Mouse (Mus musculus): ENCODE measurements around the gene Papss2. TPM values are rescaled to one million over a fixed set of nuclear protein-coding genes. Genes with fewer than 3 reads are reported as not detected.

Papss2 gene
- total RNA-seq, 2 experiments from 2014 or later, result 2.0 to 2.9 TPM

DNA sequence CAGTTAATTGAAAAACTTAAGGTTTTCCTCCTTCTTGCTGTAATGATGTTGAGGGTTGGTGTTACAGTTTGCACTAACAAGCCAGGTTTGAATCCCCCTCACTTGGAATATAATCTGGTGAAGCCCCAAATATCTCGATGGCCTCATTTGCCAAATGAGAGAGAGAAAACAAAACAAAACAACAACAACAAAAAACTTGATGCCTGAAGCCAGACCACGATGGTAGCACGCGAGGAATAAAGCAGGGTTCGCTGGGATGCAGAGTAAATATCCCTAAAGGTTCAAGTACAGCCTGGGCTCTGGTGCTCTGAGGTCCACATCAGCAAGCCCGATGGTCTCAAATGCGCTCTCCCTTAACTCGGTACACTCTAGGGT lies 472 bp upstream of the Papss2 start:
- no peak for ATAC-seq (replicated peaks; ENCODE audit: low FRiP score, poor library complexity, severe bottlenecking)

DNA sequence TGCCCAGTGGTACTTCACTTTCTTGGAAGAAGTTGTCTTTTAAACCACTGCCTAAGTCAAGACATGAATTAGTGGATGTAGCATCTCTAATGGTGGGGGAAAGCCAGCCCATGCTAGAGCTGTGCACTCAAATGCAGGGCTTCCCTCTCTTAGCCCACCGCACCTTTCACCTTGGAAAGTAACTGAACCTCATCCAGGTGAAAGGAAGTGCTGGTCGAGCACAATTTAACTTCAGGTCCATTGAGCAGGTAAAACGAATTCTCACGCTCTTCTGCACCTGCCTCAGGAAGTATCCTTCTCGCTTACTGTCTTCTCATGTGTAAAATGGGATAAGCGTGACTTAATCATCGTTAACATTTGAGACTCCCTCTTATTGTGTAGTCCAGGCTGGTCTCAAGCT lies 3.4 kb downstream of the Papss2 start:
- ATAC-seq (replicated peaks; ENCODE audit: low FRiP score, poor library complexity, severe bottlenecking), result no peak

DNA sequence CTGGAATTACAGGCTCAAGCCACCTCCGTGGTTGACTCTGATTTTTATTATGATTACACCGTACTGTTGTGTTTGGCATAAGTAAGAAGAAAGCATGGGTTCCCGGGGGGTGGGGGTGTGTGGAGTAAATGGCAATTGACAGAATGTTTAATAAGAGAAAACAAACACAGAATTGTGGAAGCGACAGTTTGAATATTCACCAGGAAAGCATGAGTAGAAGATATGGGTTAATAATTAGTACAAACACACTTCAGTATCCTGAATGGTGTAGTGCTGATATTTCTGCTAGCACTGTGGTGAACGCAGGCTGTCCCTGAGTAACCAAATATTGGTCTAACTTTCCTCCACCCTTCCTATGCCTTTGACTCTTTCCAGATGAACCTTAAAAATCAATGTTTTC lies 3.8 kb downstream of the Papss2 start:
- no peak for ATAC-seq (replicated peaks; ENCODE audit: low FRiP score, poor library complexity, severe bottlenecking)

DNA sequence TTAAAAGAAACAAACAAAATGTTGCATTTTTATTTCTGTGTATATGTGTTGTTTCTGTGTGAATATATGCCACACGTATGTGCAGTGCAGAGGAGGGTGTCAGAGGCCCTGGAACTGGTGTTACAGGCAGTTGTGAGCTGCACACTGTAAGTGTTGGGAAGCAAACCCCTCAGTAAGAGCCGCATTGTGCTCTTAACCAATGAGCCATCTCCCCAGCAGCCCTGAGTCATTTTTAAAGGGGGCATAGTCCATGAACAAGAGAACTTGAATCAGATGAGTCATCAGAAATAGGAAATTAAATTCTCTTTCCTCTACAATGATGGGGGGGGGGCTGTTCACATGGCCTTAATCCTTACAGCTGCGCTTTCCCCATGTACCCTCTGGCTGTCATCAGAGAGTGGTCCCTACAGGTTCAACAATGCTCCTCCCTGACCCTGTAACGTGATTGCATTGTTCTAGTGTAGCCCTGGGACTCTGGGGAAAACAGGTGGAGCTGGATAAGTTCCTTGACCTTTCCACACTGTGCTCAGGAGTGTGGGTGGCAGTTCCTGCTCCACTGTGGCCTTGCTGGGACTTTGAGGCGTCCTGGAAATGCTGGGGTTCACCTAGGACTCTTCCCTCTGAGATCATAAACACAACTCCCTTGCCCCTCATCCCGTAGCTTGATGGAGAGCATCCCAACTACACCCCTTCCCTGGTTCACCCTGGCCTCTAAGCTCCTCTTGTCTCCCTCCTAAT lies 5.6 kb downstream of the Papss2 start:
- ATAC-seq (replicated peaks; ENCODE audit: low FRiP score, poor library complexity, severe bottlenecking), result no peak

DNA sequence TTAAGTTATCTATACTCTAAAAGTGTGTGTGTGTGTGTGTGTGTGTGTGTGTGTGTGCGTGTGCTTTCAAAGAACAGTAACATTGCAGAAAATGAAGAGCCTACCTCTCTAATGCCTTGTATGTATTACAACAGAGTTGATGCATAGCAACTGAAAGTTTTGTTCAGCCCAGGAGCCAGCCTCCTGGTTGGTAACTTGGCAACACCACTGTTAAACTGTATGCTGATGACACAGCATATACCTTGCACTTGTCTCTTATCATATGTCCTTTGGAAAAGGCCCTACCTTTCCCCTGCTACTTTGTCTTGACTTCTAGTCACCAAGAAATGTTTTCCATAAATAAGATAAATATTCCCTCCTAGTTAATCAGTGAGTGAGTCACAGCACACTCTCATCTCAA lies 7.9 kb downstream of the Papss2 start:
- no peak for ATAC-seq (replicated peaks; ENCODE audit: low FRiP score, poor library complexity, severe bottlenecking)

DNA sequence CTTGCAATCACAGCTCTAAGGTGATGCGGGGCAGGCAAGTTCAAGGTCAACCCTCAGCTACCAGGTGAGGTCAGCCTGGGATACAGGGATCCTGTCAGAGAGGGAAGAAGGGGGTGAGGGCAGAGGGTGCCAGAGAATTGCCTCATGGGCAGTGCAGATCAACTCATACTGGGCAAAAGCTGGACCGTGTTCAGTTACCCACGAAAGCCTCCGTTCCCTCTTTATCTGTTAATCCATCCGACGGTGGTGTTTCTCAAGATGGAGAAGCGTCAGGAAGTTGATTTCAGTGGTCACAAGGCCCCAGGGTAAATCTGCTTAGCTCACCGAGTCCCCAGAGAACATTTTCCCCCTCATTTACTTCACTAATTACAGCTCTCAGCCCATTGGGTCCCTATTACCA lies 8.5 kb downstream of the Papss2 start:
- ATAC-seq (replicated peaks; ENCODE audit: low FRiP score, poor library complexity, severe bottlenecking), result no peak

DNA sequence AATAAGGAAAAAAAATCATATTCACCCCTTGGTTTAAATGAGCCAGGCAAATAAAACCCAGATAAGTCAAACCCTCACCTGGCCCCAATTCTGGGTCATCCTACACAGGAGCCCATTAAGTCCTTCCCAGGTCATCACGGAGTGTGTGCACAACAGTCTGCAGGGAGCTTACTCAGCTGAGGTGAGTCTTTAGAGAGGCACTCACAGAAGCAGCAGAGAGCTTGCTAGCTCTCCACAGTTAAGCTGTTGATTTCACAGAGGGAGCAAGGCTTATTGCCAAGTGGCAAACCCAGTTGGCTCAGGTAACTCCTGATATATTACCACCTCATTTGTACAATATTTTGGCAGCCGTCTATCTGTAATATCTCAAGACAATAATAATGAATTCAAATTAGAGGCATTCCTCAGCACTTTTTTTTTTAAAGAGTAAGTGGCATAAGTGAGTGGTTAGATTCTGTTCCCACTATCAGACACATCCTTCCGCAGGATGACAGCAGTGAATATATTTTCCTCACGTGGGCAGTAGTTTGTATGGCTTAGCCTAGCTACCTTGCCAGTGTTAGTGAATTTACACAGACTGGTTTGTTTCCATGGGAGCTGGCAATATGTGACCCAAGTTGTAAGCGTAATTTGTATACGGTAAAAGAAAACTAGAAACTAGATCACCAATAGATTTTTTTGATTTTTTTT lies 9.1 kb downstream of the Papss2 start:
- ATAC-seq (replicated peaks; ENCODE audit: low FRiP score, poor library complexity, severe bottlenecking), result no peak

DNA sequence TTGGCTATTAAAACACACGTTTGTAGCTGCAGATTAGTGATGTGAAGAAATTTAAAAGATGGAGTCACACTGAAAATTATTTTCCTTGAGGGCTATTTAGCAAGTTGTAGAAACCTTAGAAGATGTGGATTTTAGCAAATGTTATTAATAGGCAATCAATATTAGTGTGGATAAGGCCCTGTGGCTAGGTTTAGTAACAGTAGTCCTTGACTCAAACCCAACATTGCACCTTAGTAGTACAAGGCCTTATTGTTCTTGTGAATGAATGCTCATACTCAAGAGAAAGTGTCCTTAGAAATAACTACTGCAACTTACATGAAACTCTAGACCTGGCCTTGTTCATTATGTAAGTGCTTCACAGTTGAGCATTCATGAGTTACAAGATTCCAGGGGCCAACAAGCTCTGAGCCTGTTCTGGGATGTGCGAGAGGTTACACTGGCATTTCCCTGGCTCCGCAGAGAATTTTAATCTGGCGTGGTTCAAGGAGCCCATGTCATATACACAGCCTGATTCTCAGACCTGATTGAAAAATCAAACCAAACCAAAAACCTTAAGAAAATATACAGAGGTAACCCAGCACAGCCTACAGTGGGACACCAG lies 10.7 kb downstream of the Papss2 start:
- no peak for ATAC-seq (replicated peaks; ENCODE audit: low FRiP score, poor library complexity, severe bottlenecking)

DNA sequence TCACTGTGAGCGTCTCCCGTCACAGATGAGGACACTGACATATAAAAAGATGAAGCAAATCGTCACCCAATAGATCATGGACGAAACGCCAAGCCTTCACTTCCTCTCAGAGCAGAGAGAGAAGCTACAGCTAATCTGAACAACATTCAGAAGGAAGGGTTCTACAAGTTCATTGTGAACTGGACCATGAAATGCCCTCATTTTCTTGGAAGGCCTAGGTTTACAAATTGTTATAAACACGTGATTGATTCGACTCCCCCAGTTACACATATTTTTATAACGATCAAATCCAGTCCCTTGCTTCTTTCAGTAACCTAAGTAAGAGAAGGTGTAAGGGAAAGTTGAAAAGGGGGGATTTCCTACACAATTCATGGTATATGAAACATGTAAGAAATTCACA lies 11.4 kb downstream of the Papss2 start:
- no peak for ATAC-seq (replicated peaks; ENCODE audit: low FRiP score, poor library complexity, severe bottlenecking)

DNA sequence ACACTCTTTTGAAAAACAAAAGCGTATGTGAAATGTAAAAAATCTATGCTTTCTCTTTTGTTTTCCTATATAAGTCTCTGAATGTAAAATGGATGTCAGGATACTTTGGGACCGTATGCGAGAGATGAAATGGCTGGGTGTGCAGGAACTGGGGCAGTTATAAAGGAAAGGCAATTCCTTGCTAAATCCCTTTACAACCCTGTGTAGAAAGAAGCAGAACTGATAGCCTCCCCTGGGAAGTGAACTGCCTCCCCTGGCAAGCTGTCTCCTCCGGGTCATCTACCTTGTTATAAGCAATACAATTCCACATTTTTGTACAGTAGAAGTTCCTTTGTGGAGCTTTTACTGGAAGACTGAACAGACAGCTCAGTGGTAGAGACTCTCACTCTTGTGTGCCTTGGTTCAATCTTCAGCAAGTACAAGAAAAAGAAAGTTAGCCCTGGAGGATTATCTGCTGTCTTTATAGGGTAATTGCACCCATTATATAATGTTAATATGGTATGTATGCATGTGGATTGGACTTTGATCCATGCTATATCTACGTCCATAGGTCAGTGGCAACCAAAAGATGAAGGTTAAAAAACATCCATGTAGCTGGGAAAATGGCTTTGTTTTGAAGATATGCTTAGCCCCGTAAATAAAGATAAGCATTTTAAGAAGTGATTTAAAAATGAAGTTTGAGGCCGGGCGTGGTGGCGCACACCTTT lies 15.9 kb downstream of the Papss2 start:
- ATAC-seq (replicated peaks; ENCODE audit: low FRiP score, poor library complexity, severe bottlenecking), result no peak

DNA sequence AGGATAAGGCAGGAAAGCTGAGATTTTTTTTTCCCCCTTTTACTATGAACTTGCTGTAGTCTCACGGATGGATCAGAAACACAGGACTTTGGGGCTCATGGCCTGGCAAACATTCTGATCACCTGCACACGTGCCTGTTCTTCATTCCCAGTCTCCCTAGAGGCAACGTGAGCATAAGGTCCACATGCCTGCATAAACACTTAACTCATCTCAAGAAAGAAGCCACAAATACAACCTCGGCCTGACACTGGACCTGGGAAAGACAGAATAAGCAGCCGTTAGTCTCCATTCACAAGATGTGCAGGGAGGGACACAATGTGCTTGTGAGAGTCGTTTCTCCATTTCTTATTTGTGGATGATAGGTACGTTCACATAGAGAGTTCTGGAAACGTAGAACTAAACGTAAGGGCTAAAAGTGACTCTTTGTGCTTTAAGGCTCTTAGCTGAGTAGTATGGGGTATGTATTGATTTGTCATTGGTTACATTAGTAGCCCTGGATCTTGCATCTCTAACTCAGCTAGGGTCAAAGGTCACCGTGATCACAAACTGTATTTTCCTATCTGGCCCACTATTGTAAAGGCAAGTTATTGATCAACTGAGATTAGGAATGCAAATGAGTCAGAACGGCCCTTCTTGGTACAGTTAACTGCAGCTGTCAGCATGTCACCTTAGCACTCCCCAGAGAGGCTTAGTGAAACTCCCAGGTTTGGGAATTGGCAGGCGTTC lies 18.6 kb downstream of the Papss2 start:
- no peak for ATAC-seq (replicated peaks; ENCODE audit: low FRiP score, poor library complexity, severe bottlenecking)

DNA sequence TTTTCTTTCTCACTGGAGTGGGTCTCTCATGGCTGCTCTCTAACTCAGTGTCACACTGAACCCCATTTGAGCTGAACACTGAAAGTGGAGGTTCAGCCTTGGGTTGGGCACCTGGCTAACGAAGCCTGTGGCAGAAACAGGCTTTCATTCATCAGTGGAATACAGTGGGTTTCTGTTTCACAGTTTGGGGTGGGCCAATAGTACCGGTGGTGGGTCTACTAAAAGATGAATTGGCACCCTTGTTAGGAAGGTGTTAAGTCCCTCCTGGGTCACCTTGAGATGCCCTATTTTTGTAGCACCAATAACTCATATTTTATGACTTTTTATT lies 19.1 kb downstream of the Papss2 start:
- ATAC-seq (replicated peaks; ENCODE audit: low FRiP score, poor library complexity, severe bottlenecking), result no peak

DNA sequence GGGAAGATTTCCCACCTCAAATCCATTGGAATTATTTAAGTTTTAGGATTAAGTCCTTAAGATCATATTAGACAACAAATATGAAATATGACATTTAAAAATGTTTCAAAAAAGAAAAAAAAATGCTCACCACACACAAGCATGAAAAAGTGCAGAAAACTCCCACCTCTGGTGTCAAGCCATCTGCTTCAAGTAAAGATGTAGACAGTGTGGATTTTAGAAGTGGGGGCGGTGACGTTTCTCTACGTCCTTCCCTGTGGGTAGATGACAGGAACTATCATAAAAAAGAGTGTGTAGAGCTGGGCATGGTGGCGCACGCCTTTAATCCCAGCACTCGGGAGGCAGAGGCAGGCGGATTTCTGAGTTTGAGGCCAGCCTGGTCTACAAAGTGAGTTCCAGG lies 21.1 kb downstream of the Papss2 start:
- no peak for ATAC-seq (replicated peaks; ENCODE audit: low FRiP score, poor library complexity, severe bottlenecking)

DNA sequence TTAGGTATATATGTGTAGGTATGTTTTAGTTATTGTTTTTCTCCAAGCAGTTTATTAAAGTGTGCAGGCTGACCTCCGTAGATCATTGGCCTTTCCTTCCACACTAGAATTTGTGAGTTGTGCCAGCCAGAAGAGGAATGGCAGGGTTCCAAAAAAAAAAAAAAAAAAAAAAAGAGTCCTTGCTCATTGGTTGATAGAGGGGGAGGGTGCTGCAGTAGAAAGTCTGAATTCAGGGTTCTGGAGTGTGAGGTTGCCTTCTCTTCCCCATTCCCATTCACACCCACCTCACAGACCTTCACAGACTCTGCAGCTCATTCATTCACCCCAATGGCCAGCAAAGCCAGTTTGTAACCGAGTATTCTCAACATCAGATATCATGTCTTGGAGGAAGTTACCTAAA lies 24.1 kb downstream of the Papss2 start:
- ATAC-seq (replicated peaks; ENCODE audit: low FRiP score, poor library complexity, severe bottlenecking), result no peak

DNA sequence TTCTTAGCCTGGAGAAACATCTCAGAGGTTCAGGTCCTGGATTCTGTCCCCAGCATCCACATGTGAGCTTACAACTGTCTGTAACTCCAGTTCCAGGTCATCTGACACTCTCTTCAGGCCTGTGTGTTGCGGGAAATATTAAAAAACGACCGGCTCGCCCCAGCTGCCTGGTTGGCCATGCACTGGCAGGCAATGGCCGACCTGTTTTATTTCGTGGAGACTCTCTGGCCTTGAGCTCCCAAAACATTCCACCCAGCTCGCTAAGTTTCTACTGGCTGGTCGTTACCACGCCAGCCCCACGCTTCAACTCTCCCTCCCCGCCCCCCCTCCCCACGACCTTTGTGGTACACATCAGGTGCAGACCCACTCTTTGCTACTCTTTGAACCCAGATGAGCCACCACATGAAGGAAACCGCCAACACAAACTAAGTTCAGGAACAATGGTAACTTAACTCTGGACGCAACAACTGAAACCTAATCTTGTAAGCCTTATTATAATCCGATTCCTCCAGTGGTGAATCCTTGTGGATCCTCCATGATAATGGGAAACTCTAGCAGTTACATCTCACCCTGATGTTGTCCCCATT lies 25.4 kb downstream of the Papss2 start:
- ATAC-seq (replicated peaks; ENCODE audit: low FRiP score, poor library complexity, severe bottlenecking), result no peak

DNA sequence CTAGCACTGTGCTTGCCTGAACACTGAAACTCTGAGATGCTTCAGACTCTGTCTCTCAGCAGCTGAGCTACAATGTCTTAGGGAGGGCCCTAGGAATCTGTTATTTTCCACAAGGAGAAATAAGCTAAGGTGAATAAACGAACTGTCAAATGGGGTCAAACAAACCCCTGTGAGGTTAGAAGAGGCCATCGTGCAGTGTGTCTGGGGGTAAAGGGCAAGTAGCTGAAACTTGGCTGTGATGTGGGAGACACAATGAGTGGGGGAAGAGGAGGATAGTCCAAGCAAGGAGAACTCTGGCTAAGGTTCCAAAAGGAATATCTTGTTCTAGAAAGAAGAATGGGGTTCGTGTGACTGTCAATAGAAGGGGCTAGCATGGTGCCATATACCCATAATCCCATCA lies 26.6 kb downstream of the Papss2 start:
- ATAC-seq (replicated peaks; ENCODE audit: low FRiP score, poor library complexity, severe bottlenecking), result no peak

DNA sequence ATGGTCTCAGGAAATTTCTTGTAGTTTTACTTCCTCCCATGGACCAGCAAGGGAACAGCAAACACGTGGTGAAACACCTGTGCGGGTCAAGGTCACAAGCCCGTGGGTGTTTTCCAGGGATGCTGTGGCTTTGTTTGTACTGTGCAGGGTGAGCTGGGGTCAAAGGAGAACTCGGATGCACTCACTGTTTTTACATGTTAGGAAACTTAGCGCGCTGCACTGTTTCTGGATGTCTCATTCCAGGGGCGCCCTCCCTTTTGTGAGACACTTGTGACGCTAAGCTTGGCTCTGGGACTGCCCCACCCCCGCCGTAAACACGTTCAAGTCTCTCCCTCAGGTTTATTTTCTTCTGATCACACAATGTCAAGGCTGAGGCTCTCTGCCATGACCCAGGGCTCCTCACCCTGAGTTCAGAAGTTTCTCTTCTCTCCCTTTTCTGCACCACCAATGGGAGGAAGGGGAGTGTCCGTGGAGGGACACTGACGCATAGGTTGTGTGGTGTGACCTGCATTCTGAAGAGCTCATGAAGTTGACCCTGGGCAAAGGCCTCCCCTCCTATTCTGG lies 31.3 kb downstream of the Papss2 start:
- no peak for ATAC-seq (replicated peaks; ENCODE audit: low FRiP score, poor library complexity, severe bottlenecking)

DNA sequence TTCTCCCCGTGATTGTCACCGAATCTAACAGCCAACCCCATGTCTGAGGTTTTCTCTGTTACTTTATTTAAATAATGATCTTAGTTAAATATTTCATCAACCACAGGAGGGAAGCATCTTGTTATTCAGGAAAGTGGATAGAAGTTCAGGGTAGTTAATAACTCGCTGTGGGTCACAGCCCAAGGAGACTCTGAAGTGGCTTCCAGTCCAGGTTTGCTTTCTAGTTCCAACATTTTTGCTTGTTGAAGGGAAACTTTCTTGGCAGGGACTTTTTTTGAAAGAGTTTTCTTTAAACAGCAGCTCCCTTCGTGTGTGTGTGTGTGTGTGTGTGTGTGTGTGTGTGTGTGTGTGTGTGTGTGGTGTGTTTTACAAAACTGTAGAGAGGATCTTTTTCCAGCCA lies 32.0 kb downstream of the Papss2 start:
- no peak for ATAC-seq (replicated peaks; ENCODE audit: low FRiP score, poor library complexity, severe bottlenecking)

DNA sequence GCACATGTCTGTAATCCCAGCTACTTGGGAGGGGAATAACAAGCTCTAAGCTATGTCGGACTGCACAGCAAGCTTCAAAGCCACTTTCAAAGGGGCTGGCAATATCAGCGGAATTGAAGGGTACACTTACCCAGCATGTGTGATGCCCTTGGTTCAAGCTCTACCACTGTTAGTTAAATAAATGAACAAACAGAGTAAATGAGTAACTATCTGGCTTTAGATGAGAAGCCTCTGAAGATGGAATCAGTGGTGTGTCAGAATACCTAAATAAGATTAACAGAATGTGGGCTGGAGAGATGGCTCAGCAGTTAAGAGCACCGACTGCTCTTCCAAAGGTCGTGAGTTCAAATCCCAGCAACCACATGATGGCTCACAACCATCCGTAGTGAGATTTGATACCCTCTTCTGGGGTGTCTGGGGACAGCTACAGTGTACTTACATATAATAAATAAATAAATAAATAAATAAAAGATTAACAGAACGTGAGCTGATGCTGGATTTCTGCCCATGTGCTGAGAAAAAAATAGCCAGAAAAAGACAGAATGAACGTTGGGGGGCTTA lies 33.1 kb downstream of the Papss2 start:
- ATAC-seq (replicated peaks; ENCODE audit: low FRiP score, poor library complexity, severe bottlenecking), result no peak
